Mouse (Mus musculus): ENCODE results near the gene Trpc4. TPM values are rescaled to one million over a fixed set of nuclear protein-coding genes. Genes with fewer than 3 reads are reported as not detected.

Gene Trpc4
- polyA plus RNA-seq, 1 experiment = not detected

GRCm38 (mm10) chr3:54249311-54249710 is 93.5 kb downstream of the Trpc4 start:
- TF ChIP-seq CTCF (IDR thresholded peaks at IDR 0.05; ENCODE audit: extremely low read depth, insufficient read depth, insufficient read length, insufficient replicate concordance) (no peak), POLR2A (IDR thresholded peaks at IDR 0.05; ENCODE audit: low read depth, low read length) (no peak)
- H3K36me3 ChIP-seq (ENCODE audit: control insufficient read depth, insufficient read depth, low read length) = no peaks in the 10 kb centered on the region
- 89% methylated on average over 6 of the region's 6 CpGs for WGBS
- DNase-seq (ENCODE audit: low read depth in 1 of 2, low spot score in 2 of 2) = no peak
- H3K27ac ChIP-seq (ENCODE audit: insufficient read depth, low read length) = no peak overlapping the region
- H3K27me3 ChIP-seq (ENCODE audit: control insufficient read depth, insufficient read depth, low read length) = no peaks in the 10 kb centered on the region
- H3K4me1 ChIP-seq (ENCODE audit: control insufficient read depth, insufficient read depth, insufficient read length) = no peaks in the 10 kb centered on the region
- H3K4me3 ChIP-seq (ENCODE audit: extremely low read depth, insufficient read depth, insufficient read length) = no peak overlapping the region

- H3K27me3 ChIP-seq (ENCODE audit: control insufficient read depth, insufficient read depth, low read length) = no peaks in the 10 kb centered on the region
- DNase-seq (ENCODE audit: low read depth in 1 of 2, low spot score in 2 of 2) = no peak
- no peaks in the 10 kb centered on the region for H3K4me1 ChIP-seq (ENCODE audit: control insufficient read depth, insufficient read depth, insufficient read length)
- no peak overlapping the region for H3K27ac ChIP-seq (ENCODE audit: insufficient read depth, low read length)
- no peak overlapping the region for H3K4me3 ChIP-seq (ENCODE audit: extremely low read depth, insufficient read depth, insufficient read length)
- 97% methylated on average over 1 of the region's 1 CpGs for WGBS
- TF ChIP-seq CTCF (IDR thresholded peaks at IDR 0.05; ENCODE audit: extremely low read depth, insufficient read depth, insufficient read length, insufficient replicate concordance) (no peak), POLR2A (IDR thresholded peaks at IDR 0.05; ENCODE audit: low read depth, low read length) (no peak)
- H3K36me3 ChIP-seq (ENCODE audit: control insufficient read depth, insufficient read depth, low read length) = no peaks in the 10 kb centered on the region
Observed at GRCm38 (mm10) chr3:54266943-54267342, 111.1 kb downstream of the Trpc4 start.

- Histone ChIP-seq H3K4me3 (ENCODE audit: extremely low read depth, insufficient read depth, insufficient read length) (no peak overlapping the region), H3K36me3 (ENCODE audit: control insufficient read depth, insufficient read depth, low read length) (no peaks in the 10 kb centered on the region), H3K27ac (ENCODE audit: insufficient read depth, low read length) (no peak overlapping the region), H3K27me3 (ENCODE audit: control insufficient read depth, insufficient read depth, low read length) (no peaks in the 10 kb centered on the region), H3K4me1 (ENCODE audit: control insufficient read depth, insufficient read depth, insufficient read length) (no peaks in the 10 kb centered on the region)
- TF ChIP-seq POLR2A (IDR thresholded peaks at IDR 0.05; ENCODE audit: low read depth, low read length) (no peak), CTCF (IDR thresholded peaks at IDR 0.05; ENCODE audit: extremely low read depth, insufficient read depth, insufficient read length, insufficient replicate concordance) (no peak)
- 82% methylated on average over 6 of the region's 6 CpGs for WGBS
- DNase-seq (ENCODE audit: low read depth in 1 of 2, low spot score in 2 of 2) = no peak
Observed at GRCm38 (mm10) chr3:54269180-54269579, 113.3 kb downstream of the Trpc4 start.

GRCm38 (mm10) chr3:54274651-54275050 is 118.8 kb downstream of the Trpc4 start:
- no peaks in the 10 kb centered on the region for H3K36me3 ChIP-seq (ENCODE audit: control insufficient read depth, insufficient read depth, low read length)
- WGBS = 82% methylated on average over 7 of the region's 7 CpGs
- DNase-seq (ENCODE audit: low read depth in 1 of 2, low spot score in 2 of 2) = no peak
- no peaks in the 10 kb centered on the region for H3K4me1 ChIP-seq (ENCODE audit: control insufficient read depth, insufficient read depth, insufficient read length)
- TF ChIP-seq POLR2A (IDR thresholded peaks at IDR 0.05; ENCODE audit: low read depth, low read length) (no peak), CTCF (IDR thresholded peaks at IDR 0.05; ENCODE audit: extremely low read depth, insufficient read depth, insufficient read length, insufficient replicate concordance) (no peak)
- no peak overlapping the region for H3K4me3 ChIP-seq (ENCODE audit: extremely low read depth, insufficient read depth, insufficient read length)
- H3K27ac ChIP-seq (ENCODE audit: insufficient read depth, low read length) = no peak overlapping the region
- no peaks in the 10 kb centered on the region for H3K27me3 ChIP-seq (ENCODE audit: control insufficient read depth, insufficient read depth, low read length)

- Histone ChIP-seq H3K27ac (ENCODE audit: insufficient read depth, low read length) (no peak overlapping the region), H3K4me3 (ENCODE audit: extremely low read depth, insufficient read depth, insufficient read length) (no peak overlapping the region), H3K4me1 (ENCODE audit: control insufficient read depth, insufficient read depth, insufficient read length) (no peaks in the 10 kb centered on the region), H3K27me3 (ENCODE audit: control insufficient read depth, insufficient read depth, low read length) (no peaks in the 10 kb centered on the region), H3K36me3 (ENCODE audit: control insufficient read depth, insufficient read depth, low read length) (no peaks in the 10 kb centered on the region)
- no peak for DNase-seq (ENCODE audit: low read depth in 1 of 2, low spot score in 2 of 2)
- TF ChIP-seq POLR2A (IDR thresholded peaks at IDR 0.05; ENCODE audit: low read depth, low read length) = no peak
- no peak for TF ChIP-seq CTCF (IDR thresholded peaks at IDR 0.05; ENCODE audit: extremely low read depth, insufficient read depth, insufficient read length, insufficient replicate concordance)
- 69% methylated on average over 3 of the region's 3 CpGs for WGBS
Observed at GRCm38 (mm10) chr3:54289731-54290130, 133.9 kb downstream of the Trpc4 start.

- TF ChIP-seq CTCF (IDR thresholded peaks at IDR 0.05; ENCODE audit: extremely low read depth, insufficient read depth, insufficient read length, insufficient replicate concordance) (no peak), POLR2A (IDR thresholded peaks at IDR 0.05; ENCODE audit: low read depth, low read length) (no peak)
- Histone ChIP-seq H3K27ac (ENCODE audit: insufficient read depth, low read length) (no peak overlapping the region), H3K36me3 (ENCODE audit: control insufficient read depth, insufficient read depth, low read length) (no peaks in the 10 kb centered on the region), H3K27me3 (ENCODE audit: control insufficient read depth, insufficient read depth, low read length) (no peaks in the 10 kb centered on the region), H3K4me3 (ENCODE audit: extremely low read depth, insufficient read depth, insufficient read length) (no peak overlapping the region), H3K4me1 (ENCODE audit: control insufficient read depth, insufficient read depth, insufficient read length) (no peaks in the 10 kb centered on the region)
- no peak for DNase-seq (ENCODE audit: low read depth in 1 of 2, low spot score in 2 of 2)
- 63% methylated on average over 5 of the region's 5 CpGs for WGBS
Observed at GRCm38 (mm10) chr3:54310604-54311003, 154.8 kb downstream of the Trpc4 start.

GRCm38 (mm10) chr3:54314055-54314454 is 158.2 kb downstream of the Trpc4 start:
- Histone ChIP-seq H3K27me3 (ENCODE audit: control insufficient read depth, insufficient read depth, low read length) (no peaks in the 10 kb centered on the region), H3K27ac (ENCODE audit: insufficient read depth, low read length) (no peak overlapping the region), H3K4me1 (ENCODE audit: control insufficient read depth, insufficient read depth, insufficient read length) (no peaks in the 10 kb centered on the region), H3K4me3 (ENCODE audit: extremely low read depth, insufficient read depth, insufficient read length) (no peak overlapping the region), H3K36me3 (ENCODE audit: control insufficient read depth, insufficient read depth, low read length) (no peaks in the 10 kb centered on the region)
- TF ChIP-seq POLR2A (IDR thresholded peaks at IDR 0.05; ENCODE audit: low read depth, low read length) = no peak
- TF ChIP-seq CTCF (IDR thresholded peaks at IDR 0.05; ENCODE audit: extremely low read depth, insufficient read depth, insufficient read length, insufficient replicate concordance) = no peak
- no peak for DNase-seq (ENCODE audit: low read depth in 1 of 2, low spot score in 2 of 2)
- WGBS = 88% methylated on average over 2 of the region's 2 CpGs

Data from spleen, adult 2 months (tissue).